Mouse (Mus musculus): ENCODE results near the gene Gm17268. TPM values are rescaled to one million over a fixed set of nuclear protein-coding genes. Genes with fewer than 3 reads are reported as not detected.

The Gm17268 gene
- polyA plus RNA-seq, 1 experiment from 2014 or later: not detected

- 77% methylated on average over 4 of the region's 4 CpGs for WGBS
- Histone ChIP-seq H3K9ac (replicated peaks) (no peak overlapping the region), H3K27ac (replicated peaks) (no peak overlapping the region), H3K9me3 (no peaks in the 10 kb centered on the region), H3K36me3 (no peaks in the 10 kb centered on the region), H3K27me3 (no peaks in the 10 kb centered on the region), H3K4me2 (replicated peaks) (no peak overlapping the region), H3K4me1 (no peaks in the 10 kb centered on the region), H3K4me3 (no peak overlapping the region)
- ATAC-seq (ENCODE audit: low FRiP score, low read depth): no peak
Observed at GRCm38 (mm10) chr11:81999469-81999868, 38.9 kb downstream of the Gm17268 start.

GRCm38 (mm10) chr11:81998646-81999045 lies 39.7 kb downstream of the Gm17268 start:
- Histone ChIP-seq H3K4me3 (no peak overlapping the region), H3K4me1 (no peaks in the 10 kb centered on the region), H3K9ac (replicated peaks) (no peak overlapping the region), H3K9me3 (no peaks in the 10 kb centered on the region), H3K27ac (replicated peaks) (no peak overlapping the region), H3K4me2 (replicated peaks) (no peak overlapping the region), H3K27me3 (no peaks in the 10 kb centered on the region), H3K36me3 (no peaks in the 10 kb centered on the region)
- no peak for ATAC-seq (ENCODE audit: low FRiP score, low read depth)
- WGBS: 99% methylated on average over 3 of the region's 3 CpGs

GRCm38 (mm10) chr11:81997085-81997484 lies 41.3 kb downstream of the Gm17268 start:
- H3K4me1 ChIP-seq: no peaks in the 10 kb centered on the region
- H3K27ac ChIP-seq (replicated peaks): no peak overlapping the region
- H3K4me3 ChIP-seq: no peak overlapping the region
- H3K27me3 ChIP-seq: no peaks in the 10 kb centered on the region
- H3K36me3 ChIP-seq: no peaks in the 10 kb centered on the region
- no peak for ATAC-seq (ENCODE audit: low FRiP score, low read depth)
- H3K4me2 ChIP-seq (replicated peaks): no peak overlapping the region
- 82% methylated on average over 5 of the region's 5 CpGs for WGBS
- H3K9me3 ChIP-seq: no peaks in the 10 kb centered on the region
- no peak overlapping the region for H3K9ac ChIP-seq (replicated peaks)

DNA sequence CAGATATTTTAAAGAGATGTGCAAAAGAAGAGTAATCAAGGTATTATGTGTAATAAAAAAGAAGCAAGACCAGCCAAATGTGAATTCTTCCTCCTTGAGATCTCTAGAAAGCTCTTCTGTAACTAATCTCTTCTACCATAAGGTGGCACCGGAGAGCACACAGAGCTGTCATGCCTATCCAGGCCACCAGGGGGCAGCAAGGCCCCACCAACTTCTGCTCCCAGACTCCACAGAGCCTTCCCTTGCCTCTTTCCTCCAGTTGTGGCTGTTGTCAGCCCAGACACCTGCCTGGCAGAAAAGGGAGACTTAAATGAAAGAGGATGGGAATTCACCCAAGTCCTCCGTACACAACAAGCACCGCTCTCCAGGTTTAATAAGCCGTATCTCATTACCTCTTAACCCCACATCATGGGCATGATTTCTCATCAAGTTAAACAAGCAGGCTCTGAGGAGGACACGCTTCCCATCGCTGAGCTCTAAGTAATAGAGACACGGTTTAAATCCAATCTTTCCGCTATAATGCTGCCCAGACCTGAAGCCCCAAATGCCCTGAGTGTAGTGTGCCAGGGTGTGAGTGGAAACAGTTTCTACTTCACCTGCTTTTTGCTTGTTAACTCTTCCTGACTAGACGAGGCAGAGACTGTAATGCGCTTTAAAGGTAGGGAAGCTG lies 42.1 kb downstream of the Gm17268 start:
- Histone ChIP-seq H3K9ac (replicated peaks) (no peak overlapping the region), H3K4me1 (no peaks in the 10 kb centered on the region), H3K9me3 (no peaks in the 10 kb centered on the region), H3K27me3 (no peaks in the 10 kb centered on the region), H3K36me3 (no peaks in the 10 kb centered on the region), H3K4me3 (no peak overlapping the region), H3K4me2 (replicated peaks) (no peak overlapping the region), H3K27ac (replicated peaks) (no peak overlapping the region)
- WGBS: 68% methylated on average over 10 of the region's 10 CpGs
- ATAC-seq (ENCODE audit: low FRiP score, low read depth): no peak

DNA sequence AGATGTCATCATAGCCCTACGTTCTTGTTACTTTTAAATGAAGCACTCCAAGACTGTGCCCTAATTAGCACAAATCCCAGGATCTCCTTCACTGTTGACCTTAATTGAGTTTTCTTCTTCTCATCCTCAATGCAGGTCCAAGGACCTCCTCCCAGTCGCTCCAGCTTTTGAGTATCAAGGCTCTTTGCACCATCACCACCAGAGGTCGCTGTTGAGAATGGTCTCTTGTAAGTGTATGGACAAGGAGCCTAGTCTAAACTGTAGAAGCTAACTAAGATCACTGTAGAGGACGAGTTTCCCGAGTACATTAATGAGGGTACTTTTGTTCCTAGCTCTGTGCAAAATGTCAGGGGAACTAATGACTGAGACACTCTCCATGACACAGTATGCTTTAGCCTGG lies 55.2 kb downstream of the Gm17268 start:
- Histone ChIP-seq H3K4me2 (replicated peaks) (no peak overlapping the region), H3K36me3 (no peaks in the 10 kb centered on the region), H3K27me3 (no peaks in the 10 kb centered on the region), H3K4me1 (peaks cover 5% of the 10 kb centered on the region; the same call in 1 of the 2 replicates), H3K27ac (replicated peaks) (no peak overlapping the region), H3K9ac (replicated peaks) (no peak overlapping the region), H3K9me3 (no peaks in the 10 kb centered on the region), H3K4me3 (no peak overlapping the region)
- ATAC-seq (ENCODE audit: low FRiP score, low read depth): no peak
- WGBS: 42% methylated on average over 5 of the region's 5 CpGs

GRCm38 (mm10) chr11:81982191-81982590 lies 56.2 kb downstream of the Gm17268 start:
- 51% methylated on average over 11 of the region's 11 CpGs for WGBS
- Histone ChIP-seq H3K36me3 (no peaks in the 10 kb centered on the region), H3K4me2 (replicated peaks) (no peak overlapping the region), H3K27ac (replicated peaks) (no peak overlapping the region), H3K9ac (replicated peaks) (no peak overlapping the region), H3K9me3 (no peaks in the 10 kb centered on the region), H3K4me3 (no peak overlapping the region), H3K27me3 (no peaks in the 10 kb centered on the region), H3K4me1 (peaks cover 5% of the 10 kb centered on the region; the same call in 1 of the 2 replicates)
- no peak for ATAC-seq (ENCODE audit: low FRiP score, low read depth)

Other genes with a start within 250 kb of the Gm17268 start
- gene 5530401A14Rik, start 177.9 kb downstream of the Gm17268 start, polyA plus RNA-seq (2016; fragmentation: Nextera tagmentation; extraction: Ambion mirVana): 0.46 and 0.52 TPM in 2 replicates
- gene Asic2, start 70.1 kb downstream of the Gm17268 start, polyA plus RNA-seq (2016; fragmentation: Nextera tagmentation; extraction: Ambion mirVana): 3.1 and 3.5 TPM in 2 replicates
- gene Ccl2, start 3.0 kb downstream of the Gm17268 start, polyA plus RNA-seq (2016; fragmentation: Nextera tagmentation; extraction: Ambion mirVana): 0.82 and 0.98 TPM in 2 replicates
- gene Ccl7, start 7.2 kb upstream of the Gm17268 start, polyA plus RNA-seq (2016; fragmentation: Nextera tagmentation; extraction: Ambion mirVana): 0.60 and 1.8 TPM in 2 replicates
- not detected in 2 replicates for gene Ccl11, start 19.3 kb upstream of the Gm17268 start, polyA plus RNA-seq (2016; fragmentation: Nextera tagmentation; extraction: Ambion mirVana)
- gene Ccl12, start 63.3 kb upstream of the Gm17268 start, polyA plus RNA-seq (2016; fragmentation: Nextera tagmentation; extraction: Ambion mirVana): 0.61 and 1.8 TPM in 2 replicates
- gene Ccl8, start 76.6 kb upstream of the Gm17268 start, polyA plus RNA-seq (2016; fragmentation: Nextera tagmentation; extraction: Ambion mirVana): not detected in 2 replicates

Measured in midbrain, embryonic 12.5 days (tissue).